Mouse (Mus musculus) heart, embryonic 10.5 days (tissue): ENCODE measurements around the gene Col4a2. TPM values are rescaled to one million over a fixed set of nuclear protein-coding genes. Genes with fewer than 3 reads are reported as not detected.

Experiments
- DNase-seq: peaks from one replicate; pipeline ENCODE4 v3.0.0-alpha.2; 2017; ENCODE audit warnings: low spot score
- H3K27ac ChIP-seq: fragments of 300-500 bp; sonication (generic); 2 replicates; pipeline ENCODE4 v1.5.1; 2016; ENCODE audit warnings: mild to moderate bottlenecking
- H3K27me3 ChIP-seq: fragments of 300-500 bp; sonication (generic); 2 replicates; pipeline ENCODE4 v1.6.1; 2016; ENCODE audit warnings: mild to moderate bottlenecking; ENCODE audit not compliant: poor library complexity, insufficient read depth, severe bottlenecking
- H3K36me3 ChIP-seq: fragments of 300-500 bp; sonication (generic); 2 replicates; pipeline ENCODE4 v1.6.1; 2016; ENCODE audit warnings: mild to moderate bottlenecking, moderate library complexity
- H3K4me1 ChIP-seq: fragments of 300-500 bp; sonication (generic); 2 replicates; pipeline ENCODE4 v1.6.1; 2016; ENCODE audit warnings: mild to moderate bottlenecking
- H3K4me3 ChIP-seq: fragments of 300-500 bp; sonication (generic); 2 replicates; pipeline ENCODE4 v1.5.1; 2016; ENCODE audit warnings: mild to moderate bottlenecking, moderate library complexity
- H3K9me3 ChIP-seq: fragments of 300-500 bp; sonication (generic); 2 replicates; pipeline ENCODE4 v1.6.1; 2016; ENCODE audit warnings: mild to moderate bottlenecking, moderate library complexity
- WGBS: fragments of 180-500 bp; shearing (Covaris S2); methylation state at CpG from one replicate; pipeline ENCODE4 v1.1.7; 2016; 5-methylcytosine and 5-hydroxymethylcytosine counted together
- polyA plus RNA-seq: library from polyadenylated mRNA; unstranded; fragments of >200 nt; fragmentation: Nextera tagmentation; extraction: Ambion mirVana; gene quantifications from 2 replicates; pipeline ENCODE4 v1.2.1, GENCODE M21; 2016

Col4a2 gene
- polyA plus RNA-seq, 1 experiment from 2014 or later: 54.9 TPM

DNA sequence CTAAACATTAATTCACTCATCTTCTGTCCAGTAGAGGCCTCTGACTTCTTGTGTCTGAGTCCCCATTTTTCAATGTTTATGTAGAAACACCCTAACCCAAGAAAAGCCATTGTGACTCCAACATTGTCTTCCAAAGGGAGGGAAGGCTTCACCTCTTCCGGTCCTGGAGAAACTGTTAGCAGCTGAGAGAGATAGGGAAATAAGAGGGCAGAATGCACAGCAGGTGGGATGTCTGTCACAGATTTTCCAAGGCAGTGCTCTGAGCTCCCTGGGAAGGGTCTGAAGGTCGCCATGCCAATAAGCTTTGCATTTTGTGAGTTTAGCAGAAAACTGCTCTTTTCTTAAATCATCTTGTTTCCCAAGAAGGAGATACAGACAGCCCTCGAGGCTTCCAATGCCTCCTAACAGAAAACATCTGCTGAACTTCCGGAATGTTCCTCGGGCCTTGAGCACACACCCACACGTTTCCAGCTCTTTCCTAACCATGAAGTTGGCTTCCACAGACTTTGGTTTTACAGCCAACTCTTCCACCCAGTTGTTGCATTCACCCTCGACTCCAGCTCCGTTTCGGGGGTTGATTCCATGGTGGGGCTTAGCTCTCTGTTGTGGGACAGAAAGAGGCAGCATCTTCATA lies 72.8 kb downstream of the Col4a2 start:
- WGBS: 70% methylated on average over 9 of the region's 9 CpGs
- H3K27ac ChIP-seq: 0 out of 2 replicates have a peak overlapping the region, but pooled peaks have one; percentile 8
- no peaks in the 10 kb centered on the region for H3K36me3 ChIP-seq
- H3K4me1 ChIP-seq: peaks cover 72% of the 10 kb centered on the region
- no peak overlapping the region for H3K4me3 ChIP-seq
- no peaks in the 10 kb centered on the region for H3K27me3 ChIP-seq
- no peaks in the 10 kb centered on the region for H3K9me3 ChIP-seq
- DNase-seq: no peak

- peaks cover 5% of the 10 kb centered on the region; the same call in 1 of the 2 replicates for H3K36me3 ChIP-seq
- peaks cover 53% of the 10 kb centered on the region for H3K4me1 ChIP-seq
- no peaks in the 10 kb centered on the region for H3K27me3 ChIP-seq
- no peak overlapping the region for H3K4me3 ChIP-seq
- peak overlapping the region; percentile 62; the same call in 1 of the 2 replicates for H3K27ac ChIP-seq
- H3K9me3 ChIP-seq: 0 out of 2 replicates have a peak, but pooled peaks cover 3% of the 10 kb centered on the region
- 58% methylated on average over 4 of the region's 4 CpGs for WGBS
- DNase-seq: no peak
These were observed 74.7 kb downstream of the Col4a2 start for GRCm38 (mm10) chr8:11387282-11387681.

DNA sequence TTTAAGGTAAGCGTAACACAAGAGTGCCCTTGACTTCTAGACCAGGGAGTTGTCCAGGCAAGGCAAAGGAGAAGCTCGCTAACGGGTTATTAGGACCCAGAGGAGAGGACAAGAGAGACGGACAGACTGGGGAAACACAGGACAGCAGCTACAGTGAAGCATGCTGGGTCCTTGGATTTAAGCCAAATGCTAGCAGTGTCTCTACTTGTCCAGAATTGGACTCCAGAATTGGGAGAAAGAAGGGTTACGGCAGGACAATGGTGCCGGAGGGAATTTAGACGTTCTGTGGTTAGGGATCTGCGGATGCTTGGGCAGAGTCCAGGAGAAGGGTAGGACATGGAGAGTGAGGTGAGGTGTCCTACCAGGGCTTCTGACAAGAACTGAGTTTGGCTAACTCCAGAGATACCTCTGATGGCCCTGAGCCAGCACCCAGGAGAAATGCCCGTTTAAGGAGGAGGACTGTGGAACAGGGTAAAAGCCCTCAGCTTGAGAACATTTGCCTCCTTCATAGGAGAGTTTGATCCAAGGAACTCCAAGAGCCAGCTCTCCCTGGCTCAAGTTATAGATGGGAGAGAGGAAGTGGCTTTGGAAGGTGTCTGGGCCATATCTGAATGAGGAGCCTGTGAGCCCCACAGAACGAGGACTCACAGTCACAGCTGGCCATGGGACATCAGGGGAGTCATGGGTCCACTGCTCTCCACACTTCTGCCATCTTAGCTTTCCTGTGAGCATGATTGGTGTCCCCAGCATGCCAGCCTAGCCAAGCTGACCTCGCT lies 76.9 kb downstream of the Col4a2 start:
- Histone ChIP-seq H3K27ac (peak overlapping the region; percentile 76), H3K36me3 (peaks cover 5% of the 10 kb centered on the region; the same call in 1 of the 2 replicates), H3K4me1 (peaks cover 53% of the 10 kb centered on the region), H3K4me3 (no peak overlapping the region), H3K27me3 (no peaks in the 10 kb centered on the region), H3K9me3 (0 out of 2 replicates have a peak, but pooled peaks cover 3% of the 10 kb centered on the region)
- no peak for DNase-seq
- 83% methylated on average over 11 of the region's 11 CpGs for WGBS

- no peak overlapping the region for H3K4me3 ChIP-seq
- H3K27me3 ChIP-seq: no peaks in the 10 kb centered on the region
- peaks cover 5% of the 10 kb centered on the region; the same call in 1 of the 2 replicates for H3K36me3 ChIP-seq
- no peak for DNase-seq
- peak overlapping the region; percentile 79 for H3K27ac ChIP-seq
- 0 out of 2 replicates have a peak, but pooled peaks cover 3% of the 10 kb centered on the region for H3K9me3 ChIP-seq
- H3K4me1 ChIP-seq: peaks cover 56% of the 10 kb centered on the region
- 9% methylated on average over 1 of the region's 1 CpGs for WGBS
These were observed 80.1 kb downstream of the Col4a2 start for GRCm38 (mm10) chr8:11392739-11393138.

DNA sequence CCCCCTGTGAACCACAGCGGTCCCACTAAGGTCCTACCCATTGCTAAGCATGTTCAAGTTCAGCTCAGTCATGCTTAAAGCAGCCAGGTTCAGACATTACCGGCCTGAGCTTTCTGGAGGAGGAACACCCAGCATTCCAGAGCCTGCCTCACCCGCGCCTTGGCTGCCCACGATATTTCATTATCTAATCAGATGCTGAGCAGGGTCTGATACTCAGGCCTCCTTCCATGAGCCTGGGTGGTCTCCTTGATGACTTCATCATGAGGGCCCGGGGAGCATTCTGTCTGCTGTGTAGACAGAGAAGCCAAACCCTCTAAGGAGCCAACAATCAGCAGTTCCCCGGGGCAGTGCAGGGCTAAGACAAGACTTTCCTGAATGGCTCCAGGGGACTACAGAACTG lies 80.6 kb downstream of the Col4a2 start:
- DNase-seq: no peak
- Histone ChIP-seq H3K36me3 (peaks cover 5% of the 10 kb centered on the region; the same call in 1 of the 2 replicates), H3K27ac (peak overlapping the region; percentile 79), H3K9me3 (0 out of 2 replicates have a peak, but pooled peaks cover 3% of the 10 kb centered on the region), H3K4me3 (no peak overlapping the region), H3K4me1 (peaks cover 56% of the 10 kb centered on the region), H3K27me3 (no peaks in the 10 kb centered on the region)
- 15% methylated on average over 7 of the region's 7 CpGs for WGBS

DNA sequence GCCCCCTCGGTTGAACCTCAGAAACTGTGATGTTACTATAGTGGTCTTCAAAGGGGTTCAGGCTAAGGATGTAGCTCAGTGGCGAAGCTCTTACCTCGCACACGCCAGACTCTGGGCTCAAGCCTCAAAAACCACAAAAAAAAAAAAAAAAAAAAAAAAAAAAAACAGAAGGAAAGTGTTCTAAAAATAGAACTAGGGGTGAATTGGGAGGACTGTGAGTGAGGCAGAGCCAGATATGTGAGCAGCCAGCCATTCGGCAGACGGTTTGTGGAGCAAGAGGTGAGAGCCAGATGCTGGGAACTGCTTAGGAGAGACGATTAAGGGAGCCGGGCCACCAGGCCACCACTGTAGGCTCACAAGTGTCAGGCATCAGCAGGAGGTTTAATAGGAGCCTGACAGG lies 81.0 kb downstream of the Col4a2 start:
- 17% methylated on average over 8 of the region's 8 CpGs for WGBS
- Histone ChIP-seq H3K4me1 (peaks cover 53% of the 10 kb centered on the region), H3K9me3 (0 out of 2 replicates have a peak, but pooled peaks cover 3% of the 10 kb centered on the region), H3K36me3 (peaks cover 9% of the 10 kb centered on the region; the same call in 1 of the 2 replicates), H3K27ac (peak overlapping the region; percentile 79), H3K27me3 (no peaks in the 10 kb centered on the region), H3K4me3 (no peak overlapping the region)
- DNase-seq: peak; percentile 85

DNA sequence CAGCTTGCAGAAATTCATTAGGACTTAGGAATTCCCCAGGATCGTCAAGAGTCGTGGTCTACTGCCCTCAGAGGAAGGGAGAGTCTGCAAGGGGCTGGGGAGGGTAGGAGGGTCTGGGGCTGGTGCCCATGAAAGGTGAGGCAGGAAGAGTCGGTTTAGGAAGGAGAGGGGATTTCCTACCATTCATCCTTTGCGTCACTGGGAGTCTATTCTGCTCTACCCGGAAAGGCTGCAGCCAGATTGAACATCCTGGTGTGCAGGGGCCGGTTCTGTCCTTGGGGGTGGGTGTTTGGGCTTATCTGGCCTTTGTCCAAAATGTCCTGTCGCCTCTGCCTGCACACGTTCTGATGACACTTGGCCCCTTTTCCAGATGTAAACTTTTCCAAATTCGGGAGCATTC lies 82.2 kb downstream of the Col4a2 start:
- Histone ChIP-seq H3K4me3 (no peak overlapping the region), H3K36me3 (peaks cover 12% of the 10 kb centered on the region; the same call in 1 of the 2 replicates), H3K9me3 (0 out of 2 replicates have a peak, but pooled peaks cover 3% of the 10 kb centered on the region), H3K4me1 (peaks cover 53% of the 10 kb centered on the region), H3K27me3 (no peaks in the 10 kb centered on the region), H3K27ac (peak overlapping the region; percentile 74)
- WGBS: 35% methylated on average over 9 of the region's 9 CpGs
- no peak for DNase-seq

DNA sequence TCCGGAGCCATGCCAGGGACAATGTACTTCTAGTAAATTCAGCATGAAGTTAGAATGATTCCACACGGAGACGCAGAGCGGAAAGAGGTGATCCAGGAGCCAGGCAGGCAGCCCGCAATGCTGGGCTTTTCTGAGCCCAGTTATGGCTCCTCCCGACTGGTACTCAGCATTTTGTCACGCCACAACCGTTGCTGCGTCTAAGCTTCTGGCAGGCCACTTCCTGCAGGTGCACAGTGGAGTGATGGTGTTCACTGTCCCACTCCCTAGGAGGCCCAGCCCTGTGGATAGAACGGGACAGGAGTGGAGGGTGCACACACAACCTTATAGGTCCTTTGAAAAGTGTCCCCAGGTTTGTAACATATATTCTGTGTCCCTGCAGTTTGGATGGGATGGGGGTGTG lies 83.0 kb downstream of the Col4a2 start:
- WGBS: 66% methylated on average over 10 of the region's 10 CpGs
- Histone ChIP-seq H3K36me3 (peaks cover 15% of the 10 kb centered on the region; the same call in 1 of the 2 replicates), H3K27me3 (no peaks in the 10 kb centered on the region), H3K4me3 (no peak overlapping the region), H3K4me1 (peaks cover 60% of the 10 kb centered on the region), H3K27ac (peak overlapping the region; percentile 74), H3K9me3 (0 out of 2 replicates have a peak, but pooled peaks cover 3% of the 10 kb centered on the region)
- no peak for DNase-seq

DNA sequence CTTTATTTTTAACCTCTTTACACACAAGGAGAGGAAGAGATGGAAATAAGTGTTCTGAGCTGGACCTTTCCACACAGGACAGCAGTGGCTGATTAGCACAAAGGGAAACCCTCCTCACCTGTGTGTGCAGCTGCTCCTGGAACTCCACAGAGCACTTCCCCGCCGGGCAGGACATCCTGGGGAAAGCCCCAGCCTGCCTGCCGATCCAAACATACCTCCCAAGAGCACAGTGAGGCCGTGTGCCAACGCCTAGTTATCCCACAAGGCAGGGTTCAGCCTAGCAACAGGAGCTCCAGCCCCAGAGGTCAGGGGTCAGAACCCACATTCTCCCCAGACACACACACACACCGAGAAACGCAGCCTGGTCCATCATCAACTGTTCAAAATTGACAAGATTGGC lies 83.5 kb downstream of the Col4a2 start:
- Histone ChIP-seq H3K36me3 (peaks cover 18% of the 10 kb centered on the region), H3K4me1 (peaks cover 65% of the 10 kb centered on the region), H3K9me3 (0 out of 2 replicates have a peak, but pooled peaks cover 3% of the 10 kb centered on the region), H3K4me3 (no peak overlapping the region), H3K27ac (peak overlapping the region; percentile 74), H3K27me3 (no peaks in the 10 kb centered on the region)
- no peak for DNase-seq
- WGBS: 44% methylated on average over 7 of the region's 7 CpGs

DNA sequence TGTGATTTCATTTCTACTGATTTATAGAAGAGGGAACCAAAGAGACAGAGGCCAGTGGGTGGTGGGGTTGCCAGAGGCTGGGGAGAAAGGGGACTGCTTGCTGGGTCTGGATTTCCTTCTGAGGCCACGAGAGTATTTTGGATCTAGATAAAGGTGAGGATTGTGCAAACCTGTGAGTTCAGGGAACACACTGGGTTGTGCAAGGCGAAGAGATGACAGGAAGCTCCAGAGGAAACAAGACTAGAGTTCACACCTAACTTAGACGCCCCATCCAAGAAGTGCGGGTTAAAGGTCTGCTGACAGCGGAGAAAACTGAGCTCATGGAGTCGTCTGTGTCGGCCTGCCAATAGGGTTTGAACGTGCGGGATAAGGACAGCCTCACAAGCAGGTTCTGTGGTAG lies 84.5 kb downstream of the Col4a2 start:
- peaks cover 68% of the 10 kb centered on the region for H3K4me1 ChIP-seq
- WGBS: 79% methylated on average over 9 of the region's 9 CpGs

DNA sequence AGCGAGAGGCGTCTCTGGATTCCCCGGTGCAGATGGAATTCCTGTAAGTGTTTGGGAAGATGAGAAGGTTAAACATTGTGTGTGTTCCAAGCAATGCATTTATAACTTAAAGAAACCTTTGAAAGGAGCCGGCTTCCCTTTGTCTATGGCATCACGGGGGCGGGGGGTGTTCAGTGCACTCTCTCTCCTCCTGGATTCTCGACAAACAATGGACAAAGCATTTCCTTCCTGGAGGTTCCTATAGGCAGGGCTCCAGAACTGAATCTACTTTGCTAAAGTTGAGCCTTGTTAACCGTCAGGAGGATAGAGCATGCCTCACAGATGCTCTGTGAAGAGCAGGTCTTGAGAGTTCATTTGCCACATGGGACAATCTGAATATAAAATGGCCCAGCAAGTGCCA lies 87.1 kb downstream of the Col4a2 start:
- WGBS: 59% methylated on average over 8 of the region's 8 CpGs
- Histone ChIP-seq H3K4me3 (no peak overlapping the region), H3K27me3 (no peaks in the 10 kb centered on the region), H3K9me3 (no peaks in the 10 kb centered on the region), H3K4me1 (peaks cover 50% of the 10 kb centered on the region), H3K36me3 (peaks cover 44% of the 10 kb centered on the region), H3K27ac (peak overlapping the region; percentile 68)
- DNase-seq: no peak

More for the DNA sequence above, 84.5 kb downstream of the Col4a2 start:
- no peak overlapping the region for H3K4me3 ChIP-seq
- H3K9me3 ChIP-seq: no peaks in the 10 kb centered on the region
- H3K36me3 ChIP-seq: peaks cover 23% of the 10 kb centered on the region
- H3K27me3 ChIP-seq: no peaks in the 10 kb centered on the region
- DNase-seq: no peak
- H3K27ac ChIP-seq: no peak overlapping the region

DNA sequence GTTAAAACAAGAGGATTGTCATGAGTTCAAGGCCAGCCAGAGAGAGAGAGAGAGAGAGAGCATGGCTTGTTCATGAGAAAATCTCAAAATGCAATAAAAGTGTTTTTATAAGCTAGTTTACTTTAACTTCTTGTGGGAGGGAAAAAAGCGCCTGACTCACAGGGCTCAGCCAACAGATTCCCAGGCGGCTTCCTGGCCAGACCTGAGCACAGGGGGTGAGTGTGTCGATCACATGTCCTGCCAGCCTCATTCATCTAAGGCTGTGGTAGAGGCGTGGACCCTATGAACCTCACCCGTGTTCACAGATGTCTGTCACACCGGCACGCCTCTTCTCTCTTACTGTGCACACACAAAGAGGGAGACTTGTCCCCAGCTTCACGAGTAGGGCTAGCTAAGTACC lies 87.6 kb downstream of the Col4a2 start:
- H3K27ac ChIP-seq: peak overlapping the region; percentile 3; the same call in 1 of the 2 replicates
- no peak overlapping the region for H3K4me3 ChIP-seq
- peaks cover 48% of the 10 kb centered on the region for H3K36me3 ChIP-seq
- no peaks in the 10 kb centered on the region for H3K27me3 ChIP-seq
- no peaks in the 10 kb centered on the region for H3K9me3 ChIP-seq
- peaks cover 50% of the 10 kb centered on the region for H3K4me1 ChIP-seq
- DNase-seq: no peak
- WGBS: 80% methylated on average over 8 of the region's 8 CpGs

- H3K9me3 ChIP-seq: no peaks in the 10 kb centered on the region
- peaks cover 50% of the 10 kb centered on the region for H3K4me1 ChIP-seq
- H3K36me3 ChIP-seq: peaks cover 51% of the 10 kb centered on the region
- no peak overlapping the region for H3K27ac ChIP-seq
- 87% methylated on average over 5 of the region's 5 CpGs for WGBS
- H3K4me3 ChIP-seq: no peak overlapping the region
- H3K27me3 ChIP-seq: no peaks in the 10 kb centered on the region
- DNase-seq: no peak
These were observed 88.6 kb downstream of the Col4a2 start for GRCm38 (mm10) chr8:11401183-11401582.
